Mouse (Mus musculus): Measurements from ENCODE around the gene F12.

F12 gene

DNA sequence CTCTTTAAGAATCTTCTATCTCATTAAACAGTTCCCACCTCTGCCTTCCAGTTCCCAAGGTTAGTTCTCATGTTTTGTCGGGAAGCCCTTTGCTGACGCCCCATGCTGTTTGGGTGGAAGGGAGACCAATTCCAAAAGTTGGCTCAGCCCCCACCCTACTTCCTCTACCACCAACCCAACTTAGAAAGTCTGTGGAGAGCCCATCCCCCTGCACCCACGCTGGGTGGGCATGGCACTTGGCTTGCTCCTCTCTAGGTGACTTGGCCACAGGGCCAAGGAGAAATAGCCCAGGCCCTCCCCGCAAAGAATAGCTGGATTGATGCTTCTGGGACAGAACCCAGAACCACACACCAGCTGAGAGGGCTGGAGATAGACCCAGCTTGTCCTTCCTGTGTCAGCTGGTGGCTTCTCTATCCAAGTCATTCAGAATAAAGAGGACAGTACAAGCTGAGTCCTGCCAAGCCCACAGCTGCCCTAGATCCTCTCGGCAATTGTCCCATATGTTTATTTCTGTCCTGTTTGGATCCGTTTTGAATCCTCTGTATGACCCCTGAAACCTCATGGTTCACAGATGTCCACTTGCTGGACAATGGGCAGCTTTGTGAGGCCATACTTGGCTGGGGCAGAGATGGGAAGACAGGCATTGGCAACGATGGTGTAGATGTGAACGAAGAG lies 55.4 kb downstream of the F12 start:
- no peak for DNase-seq (ENCODE audit: low spot score in 2 of 2)

DNA sequence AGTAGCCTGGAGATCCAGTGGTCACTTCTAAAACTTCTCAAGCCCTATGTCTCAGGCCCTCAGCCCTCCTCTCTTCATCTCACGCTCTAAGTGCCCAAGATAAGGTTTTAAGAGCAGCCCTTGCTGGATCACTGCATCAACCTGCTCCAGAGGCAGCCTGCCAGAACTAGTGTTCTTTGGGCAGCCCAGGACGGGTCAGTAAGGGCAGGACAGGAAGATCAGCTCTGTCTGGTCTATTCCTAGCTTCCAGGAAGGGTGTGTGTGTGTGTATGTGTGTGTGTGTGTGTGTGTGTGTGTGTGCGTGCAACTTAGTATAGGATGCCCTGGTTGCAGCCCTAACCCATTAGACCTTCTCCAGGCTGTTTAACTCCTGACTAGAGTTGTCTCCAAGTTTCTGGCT lies 56.4 kb downstream of the F12 start:
- peak; percentile 38 to 44 for DNase-seq (ENCODE audit: low spot score in 2 of 2)

DNA sequence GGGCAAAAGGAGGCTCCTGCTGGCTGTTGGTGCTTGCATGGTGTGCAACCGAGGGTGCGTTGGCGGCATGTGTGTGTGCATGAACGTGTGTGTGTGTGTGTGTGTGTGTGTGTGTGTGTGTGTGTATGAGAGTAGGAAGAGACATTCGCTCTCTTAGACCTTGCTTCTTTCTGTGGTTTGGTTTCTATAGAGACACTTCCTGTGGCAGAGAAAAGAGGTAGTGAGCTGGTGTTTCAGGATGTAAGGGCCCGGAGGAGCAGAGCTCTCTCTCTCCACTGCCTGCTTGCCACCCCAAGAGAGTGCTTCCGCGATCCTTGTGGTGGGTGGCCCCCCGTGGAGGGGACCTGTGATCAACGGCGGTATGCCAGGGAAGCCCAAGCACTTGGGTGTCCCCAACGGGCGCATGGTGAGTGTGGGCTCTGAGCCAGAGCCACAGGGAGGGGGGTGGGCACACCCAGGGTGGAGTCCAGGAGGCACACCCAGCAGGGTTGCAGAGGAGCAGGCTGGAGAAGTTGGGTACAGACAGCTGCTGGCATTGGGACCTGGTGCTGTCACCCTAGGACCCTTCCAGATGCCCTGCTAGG lies 57.0 kb downstream of the F12 start, which contains the start of gene Rgs14:
TSS of gene Rgs14 (plus strand) at position 202 of the 584 bp plus-strand sequence.
- DNase-seq (ENCODE audit: low spot score in 2 of 2): peak; percentile 75 to 80

GRCm38 (mm10) chr13:55368401-55368800 lies 58.2 kb downstream of the F12 start:
- no peak for DNase-seq (ENCODE audit: low spot score in 2 of 2)

Data from spleen, postnatal 10 days (tissue).